Mouse (Mus musculus) midbrain, embryonic 13.5 days (tissue): Measurements from ENCODE around the gene Kat2a. TPM values are rescaled to one million over a fixed set of nuclear protein-coding genes. Genes with fewer than 3 reads are reported as not detected.

Experiments used
- ATAC-seq: fragments of 200-750 bp; cut with Nextera tagmentation; 2 replicates; pipeline ENCODE4 v1.8.0; 2017; ENCODE audit warnings: mild to moderate bottlenecking, moderate TSS enrichment, moderate library complexity
- H3K27ac ChIP-seq: fragments of 300-500 bp; sonication (generic); 2 replicates; pipeline ENCODE4 v1.5.1; 2015; ENCODE audit warnings: inconsistent platforms, mild to moderate bottlenecking, moderate library complexity
- H3K27me3 ChIP-seq: fragments of 300-500 bp; sonication (generic); 2 replicates; pipeline ENCODE4 v1.6.1; 2015; ENCODE audit warnings: mild to moderate bottlenecking, inconsistent platforms
- H3K36me3 ChIP-seq: fragments of 300-500 bp; sonication (generic); 2 replicates; pipeline ENCODE4 v1.6.1; 2015; ENCODE audit warnings: mild to moderate bottlenecking, inconsistent platforms
- H3K4me1 ChIP-seq: fragments of 300-500 bp; sonication (generic); replicated peaks from 2 replicates; pipeline ENCODE4 v1.6.1; 2015; ENCODE audit warnings: inconsistent platforms
- H3K4me2 ChIP-seq: fragments of 300-500 bp; sonication (generic); replicated peaks from 2 replicates; pipeline ENCODE4 v1.6.1; 2015; ENCODE audit warnings: moderate library complexity, mild to moderate bottlenecking, inconsistent platforms
- H3K4me3 ChIP-seq: fragments of 300-500 bp; sonication (generic); replicated peaks from 2 replicates; pipeline ENCODE4 v1.5.1; 2015; ENCODE audit warnings: mild to moderate bottlenecking, inconsistent platforms
- H3K9ac ChIP-seq: fragments of 300-500 bp; sonication (generic); replicated peaks from 2 replicates; pipeline ENCODE4 v1.6.1; 2015; ENCODE audit warnings: mild to moderate bottlenecking, inconsistent platforms
- H3K9me3 ChIP-seq: fragments of 300-500 bp; sonication (generic); 2 replicates; pipeline ENCODE4 v1.6.1; 2016; ENCODE audit warnings: mild to moderate bottlenecking, inconsistent platforms
- WGBS: fragments of 180-500 bp; shearing (Covaris S2); methylation state at CpG from one replicate; pipeline ENCODE4 v1.1.7; 2015; 5-methylcytosine and 5-hydroxymethylcytosine counted together
- polyA plus RNA-seq: library from polyadenylated mRNA; unstranded; fragments of >200 nt; fragmentation: Nextera tagmentation; extraction: Ambion mirVana; gene quantifications from 2 replicates; pipeline ENCODE4 v1.2.1, GENCODE M21; 2015

Gene Kat2a
- 44.5 and 47.7 TPM in 2 replicates for polyA plus RNA-seq

DNA sequence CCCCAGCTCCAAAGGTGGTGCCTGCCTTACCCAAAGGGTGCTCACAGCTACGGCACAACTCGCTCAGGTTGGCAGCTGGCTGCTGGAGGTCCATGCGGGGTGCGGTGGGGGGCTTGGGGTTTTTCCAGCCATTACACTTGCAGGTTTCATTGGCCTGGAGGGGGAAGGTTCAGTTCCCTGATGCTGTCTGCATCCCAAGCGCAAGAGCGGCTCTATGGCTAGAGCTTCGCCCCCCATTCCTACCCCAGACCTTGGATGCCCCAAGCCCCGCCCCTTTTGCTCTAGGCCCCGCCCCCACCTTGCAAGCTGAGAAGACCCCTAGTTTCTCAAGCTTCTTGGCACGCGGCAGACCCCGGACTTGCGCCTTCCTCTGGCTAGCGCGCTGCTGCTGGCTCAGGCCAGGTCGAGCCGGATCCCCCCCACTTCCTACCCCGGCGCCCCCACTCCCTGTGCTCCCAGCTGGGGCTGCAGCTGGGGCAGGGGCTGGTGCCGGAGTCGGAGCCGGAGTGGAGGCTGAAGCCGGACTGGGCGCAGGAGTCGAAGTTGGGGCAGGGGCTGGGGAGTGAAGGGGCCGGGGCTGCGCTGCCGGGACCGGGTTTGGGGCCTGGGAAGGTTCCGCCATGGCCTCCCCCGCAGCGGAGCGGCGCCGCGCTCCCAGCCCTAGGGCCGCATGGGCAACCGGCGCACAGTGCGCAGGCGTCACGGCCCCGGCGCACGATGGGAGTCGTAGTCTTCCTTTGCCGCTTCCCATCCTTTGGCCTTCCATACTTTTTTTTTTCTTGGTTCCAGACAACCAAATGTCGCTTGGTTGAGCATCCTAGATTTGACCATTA lies at the start of gene Kat2a:
Kat2a (minus strand) TSS at position 683 of the 833 bp plus-strand sequence.
- Histone ChIP-seq H3K36me3 (peaks cover 55% of the 10 kb centered on the region), H3K4me2 (peak within 1 kb of the TSS; percentile 76), H3K4me1 (peaks cover 38% of the 10 kb centered on the region), H3K4me3 (peak within 1 kb of the TSS; percentile 99), H3K27ac (peak within 1 kb of the TSS; percentile 74), H3K9me3 (no peaks in the 10 kb centered on the region), H3K9ac (peak within 1 kb of the TSS; percentile 92), H3K27me3 (no peaks in the 10 kb centered on the region)
- 2% methylated on average over 48 of the region's 48 CpGs for WGBS
- peak; percentile 90 for ATAC-seq

- H3K27ac ChIP-seq = peak overlapping the region; percentile 22
- H3K36me3 ChIP-seq = peaks cover 5% of the 10 kb centered on the region
- no peaks in the 10 kb centered on the region for H3K9me3 ChIP-seq
- H3K4me3 ChIP-seq = peak overlapping the region; percentile 39
- under 1% methylated on average over 27 of the region's 27 CpGs for WGBS
- H3K9ac ChIP-seq = peak overlapping the region; percentile 54
- peaks cover 30% of the 10 kb centered on the region for H3K4me1 ChIP-seq
- peak overlapping the region; percentile 59 for H3K4me2 ChIP-seq
- ATAC-seq = peak; percentile 70
- peaks cover 11% of the 10 kb centered on the region; the same call in 1 of the 2 replicates for H3K27me3 ChIP-seq
These were observed 49.3 kb upstream of the Kat2a start for GRCm38 (mm10) chr11:100761547-100762045.

DNA sequence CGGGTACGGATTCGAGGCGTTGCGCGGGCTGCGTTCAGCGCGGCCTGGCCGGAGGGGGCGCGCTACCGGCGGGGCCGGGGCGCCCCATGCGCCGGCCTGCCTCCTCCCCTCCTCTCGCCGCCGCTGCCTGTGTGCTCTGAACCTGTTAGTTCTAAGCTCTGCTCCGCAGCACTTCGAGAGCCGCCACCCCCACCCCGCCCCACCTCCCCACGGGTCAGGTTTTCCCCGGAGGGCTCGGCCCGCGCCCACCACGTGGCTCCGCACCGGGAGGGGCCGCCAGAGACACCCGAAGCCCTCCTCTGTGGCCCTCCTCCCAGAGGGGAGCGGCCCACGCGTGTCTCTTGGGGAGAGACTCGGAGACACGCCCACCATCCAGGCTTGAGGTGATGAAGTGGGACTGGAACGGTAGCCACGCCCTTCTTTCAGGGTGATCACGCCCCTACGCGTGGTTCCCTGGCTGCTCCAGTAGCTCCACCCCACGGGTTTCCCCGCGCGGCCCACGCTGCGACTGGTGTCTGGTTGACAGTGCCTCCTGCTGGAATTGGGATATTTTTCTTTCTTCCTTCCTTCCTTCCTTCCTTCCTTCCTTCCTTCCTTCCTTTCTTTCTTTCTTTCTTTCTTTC lies 47.5 kb upstream of the Kat2a start, which contains the start of gene Kcnh4:
Kcnh4 (minus strand) TSS at position 332 of the 623 bp plus-strand sequence.
- peaks cover 30% of the 10 kb centered on the region for H3K4me1 ChIP-seq
- peak within 1 kb of the TSS; percentile 80 for H3K4me2 ChIP-seq
- H3K27ac ChIP-seq = peak within 1 kb of the TSS; percentile 66
- peaks cover 18% of the 10 kb centered on the region for H3K36me3 ChIP-seq
- peaks cover 11% of the 10 kb centered on the region; the same call in 1 of the 2 replicates for H3K27me3 ChIP-seq
- WGBS = under 1% methylated on average over 50 of the region's 51 CpGs
- no peaks in the 10 kb centered on the region for H3K9me3 ChIP-seq
- ATAC-seq = peak; percentile 58
- H3K4me3 ChIP-seq = peak within 1 kb of the TSS; percentile 60
- H3K9ac ChIP-seq = peak within 1 kb of the TSS; percentile 77

GRCm38 (mm10) chr11:100758707-100759610 lies 46.7 kb upstream of the Kat2a start:
- no peaks in the 10 kb centered on the region for H3K9me3 ChIP-seq
- H3K36me3 ChIP-seq = peaks cover 25% of the 10 kb centered on the region
- H3K27ac ChIP-seq = peak overlapping the region; percentile 66
- peaks cover 30% of the 10 kb centered on the region for H3K4me1 ChIP-seq
- H3K27me3 ChIP-seq = peaks cover 11% of the 10 kb centered on the region; the same call in 1 of the 2 replicates
- peak overlapping the region; percentile 80 for H3K4me2 ChIP-seq
- H3K4me3 ChIP-seq = peak overlapping the region; percentile 60
- H3K9ac ChIP-seq = peak overlapping the region; percentile 77
- peak; percentile 71 for ATAC-seq
- WGBS = under 1% methylated on average over 33 of the region's 35 CpGs

DNA sequence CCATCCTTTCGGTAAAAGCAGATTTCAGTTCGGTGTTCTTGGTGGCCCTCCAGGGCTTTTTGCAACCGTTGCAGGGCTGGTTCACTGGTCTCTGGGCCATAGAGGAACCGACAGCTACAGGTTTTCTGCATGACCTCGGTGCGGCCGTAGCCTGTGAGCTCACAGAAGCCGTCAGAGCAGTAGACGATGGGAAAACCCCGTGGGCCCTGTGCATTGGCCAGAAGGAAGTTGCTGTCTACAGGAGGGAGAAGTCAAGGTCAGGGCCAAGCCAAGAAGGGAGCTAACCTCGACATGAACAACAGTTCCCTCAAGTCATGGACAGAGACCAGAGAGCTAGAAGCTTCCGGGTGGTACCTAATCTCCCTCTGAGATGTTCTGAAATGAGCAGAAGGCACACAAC lies 45.3 kb upstream of the Kat2a start:
- Histone ChIP-seq H3K36me3 (peaks cover 26% of the 10 kb centered on the region), H3K4me2 (peak overlapping the region; percentile 80), H3K9me3 (no peaks in the 10 kb centered on the region), H3K27ac (no peak overlapping the region), H3K4me3 (no peak overlapping the region), H3K9ac (no peak overlapping the region), H3K4me1 (peaks cover 30% of the 10 kb centered on the region), H3K27me3 (peaks cover 9% of the 10 kb centered on the region; the same call in 1 of the 2 replicates)
- no peak for ATAC-seq
- WGBS = 92% methylated on average over 12 of the region's 12 CpGs

GRCm38 (mm10) chr11:100756476-100756875 lies 44.2 kb upstream of the Kat2a start:
- no peak overlapping the region for H3K9ac ChIP-seq
- no peak overlapping the region for H3K27ac ChIP-seq

GRCm38 (mm10) chr11:100754693-100755057 lies 42.4 kb upstream of the Kat2a start:
- H3K27me3 ChIP-seq = peaks cover 3% of the 10 kb centered on the region
- H3K27ac ChIP-seq = no peak overlapping the region
- 92% methylated on average over 3 of the region's 3 CpGs for whole genome bisulfite sequencing
- H3K9ac ChIP-seq = no peak overlapping the region
- peaks cover 49% of the 10 kb centered on the region for H3K36me3 ChIP-seq
- ATAC-seq = no peak
- H3K9me3 ChIP-seq = no peaks in the 10 kb centered on the region
- H3K4me3 ChIP-seq = no peak overlapping the region
- no peak overlapping the region for H3K4me2 ChIP-seq
- peaks cover 18% of the 10 kb centered on the region for H3K4me1 ChIP-seq

More at GRCm38 (mm10) chr11:100756476-100756875, 44.2 kb upstream of the Kat2a start:
- H3K9me3 ChIP-seq = no peaks in the 10 kb centered on the region
- no peak for ATAC-seq
- no peak overlapping the region for H3K4me2 ChIP-seq
- WGBS = 68% methylated on average over 6 of the region's 6 CpGs
- peaks cover 34% of the 10 kb centered on the region for H3K36me3 ChIP-seq
- H3K4me1 ChIP-seq = peaks cover 28% of the 10 kb centered on the region
- H3K27me3 ChIP-seq = 0 out of 2 replicates have a peak, but pooled peaks cover 5% of the 10 kb centered on the region
- H3K4me3 ChIP-seq = no peak overlapping the region

DNA sequence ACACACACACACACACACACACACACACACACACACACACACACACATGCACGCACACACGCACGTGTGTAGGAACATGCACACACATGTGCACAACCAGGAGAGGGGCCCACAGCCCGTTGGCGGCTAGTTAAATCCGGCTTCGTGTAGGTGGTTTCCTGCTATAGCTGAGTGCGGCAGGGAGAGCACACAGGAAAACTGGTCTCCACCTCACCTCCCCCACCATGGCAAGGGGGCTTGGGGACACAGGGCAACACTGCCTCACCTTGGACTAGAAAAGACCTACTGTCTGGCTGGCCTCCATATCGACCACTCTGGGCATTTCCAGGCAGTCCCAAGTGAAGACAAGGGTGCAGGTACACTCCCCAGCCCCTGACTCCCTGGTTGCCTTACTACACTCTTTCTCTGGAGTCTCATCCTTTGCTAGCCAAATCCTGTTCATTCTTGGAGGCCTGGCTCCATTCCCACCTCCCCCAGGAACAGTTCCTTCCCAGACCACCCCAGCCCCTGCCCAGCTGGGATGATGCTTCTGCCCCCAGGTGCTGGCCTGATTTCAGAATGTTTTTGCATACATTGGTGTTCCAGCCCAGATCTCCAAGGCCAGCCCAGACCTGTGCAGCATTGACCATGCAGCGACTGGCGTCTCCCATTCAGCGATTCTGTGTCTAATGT lies 41.9 kb upstream of the Kat2a start:
- Histone ChIP-seq H3K27me3 (peaks cover 8% of the 10 kb centered on the region), H3K27ac (no peak overlapping the region), H3K4me1 (peaks cover 13% of the 10 kb centered on the region; the same call in 1 of the 2 replicates), H3K4me3 (no peak overlapping the region), H3K4me2 (no peak overlapping the region), H3K9ac (no peak overlapping the region), H3K36me3 (peaks cover 54% of the 10 kb centered on the region), H3K9me3 (no peaks in the 10 kb centered on the region)
- ATAC-seq = no peak
- 88% methylated on average over 11 of the region's 12 CpGs for WGBS

- H3K27me3 ChIP-seq = peaks cover 10% of the 10 kb centered on the region
- H3K4me2 ChIP-seq = no peak overlapping the region
- peaks cover 54% of the 10 kb centered on the region for H3K36me3 ChIP-seq
- no peak overlapping the region for H3K9ac ChIP-seq
- 50% methylated on average over 10 of the region's 10 CpGs for WGBS
- H3K27ac ChIP-seq = no peak overlapping the region
- no peaks in the 10 kb centered on the region for H3K4me1 ChIP-seq
- no peak overlapping the region for H3K4me3 ChIP-seq
- no peaks in the 10 kb centered on the region for H3K9me3 ChIP-seq
- ATAC-seq = no peak
These were observed 40.0 kb upstream of the Kat2a start for GRCm38 (mm10) chr11:100752294-100752693.

GRCm38 (mm10) chr11:100750127-100750526 lies 37.9 kb upstream of the Kat2a start:
- Histone ChIP-seq H3K36me3 (peaks cover 52% of the 10 kb centered on the region), H3K27me3 (peaks cover 10% of the 10 kb centered on the region), H3K9ac (no peak overlapping the region), H3K4me2 (no peak overlapping the region), H3K4me3 (no peak overlapping the region), H3K4me1 (no peaks in the 10 kb centered on the region), H3K9me3 (no peaks in the 10 kb centered on the region), H3K27ac (no peak overlapping the region)
- no peak for ATAC-seq
- WGBS = 92% methylated on average over 16 of the region's 16 CpGs

GRCm38 (mm10) chr11:100749469-100749868 lies 37.2 kb upstream of the Kat2a start:
- peaks cover 10% of the 10 kb centered on the region for H3K27me3 ChIP-seq

More at GRCm38 (mm10) chr11:100749469-100749868, 37.2 kb upstream of the Kat2a start:
- H3K9ac ChIP-seq = no peak overlapping the region
- 52% methylated on average over 25 of the region's 25 CpGs for WGBS
- no peak overlapping the region for H3K4me3 ChIP-seq
- H3K36me3 ChIP-seq = peaks cover 46% of the 10 kb centered on the region
- no peak overlapping the region for H3K27ac ChIP-seq
- H3K9me3 ChIP-seq = no peaks in the 10 kb centered on the region
- H3K4me2 ChIP-seq = no peak overlapping the region
- no peak for ATAC-seq
- no peaks in the 10 kb centered on the region for H3K4me1 ChIP-seq
